Mouse (Mus musculus): ENCODE measurements around the gene Ceacam9.
A peak's percentile ranks its signal among the peaks of the same experiment; 100 is the strongest.

The Ceacam9 gene

GRCm38 (mm10) chr7:16745373-16745772 is 23.6 kb downstream of the Ceacam9 start:
- DNase-seq: no peak

DNA sequence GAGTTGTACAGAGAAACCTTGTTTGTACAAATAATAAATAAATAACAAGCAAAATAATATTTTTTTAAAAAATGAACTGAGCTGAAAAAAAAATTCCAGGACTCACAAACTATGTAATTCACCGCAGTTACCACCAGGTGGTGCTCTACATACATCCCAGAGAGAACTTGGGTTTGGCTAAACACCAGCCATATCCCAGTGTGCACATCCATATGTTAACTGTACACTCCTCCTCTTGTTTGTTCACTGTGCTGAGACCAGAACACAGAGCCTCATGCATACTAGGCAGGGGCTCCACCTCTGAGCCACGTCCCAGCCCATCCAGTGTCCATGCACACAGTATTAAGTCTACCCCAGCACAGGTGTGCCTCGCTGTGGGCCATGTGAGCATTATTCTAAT is 24.4 kb downstream of the Ceacam9 start:
- peak; percentile 33 to 74 for DNase-seq

DNA sequence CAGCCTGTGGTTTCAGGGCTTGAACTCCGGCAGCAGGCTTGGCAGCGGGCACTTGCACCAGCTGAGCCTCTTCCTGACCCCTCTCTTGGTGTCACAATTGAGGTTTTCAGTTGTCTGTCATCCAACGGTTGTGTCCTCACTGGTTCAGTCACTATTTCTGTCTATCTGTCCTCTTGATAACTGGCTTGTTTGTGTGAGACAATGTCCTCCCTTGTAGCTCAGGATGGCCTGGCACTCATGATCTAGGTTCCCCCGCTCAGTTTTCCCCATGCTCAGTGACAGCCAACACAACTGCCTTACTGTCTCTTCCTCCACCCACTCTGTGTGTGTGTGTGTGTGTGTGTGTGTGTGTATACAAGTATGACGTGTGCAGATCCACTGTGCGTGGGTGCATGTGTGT is 25.9 kb downstream of the Ceacam9 start:
- no peak for DNase-seq

DNA sequence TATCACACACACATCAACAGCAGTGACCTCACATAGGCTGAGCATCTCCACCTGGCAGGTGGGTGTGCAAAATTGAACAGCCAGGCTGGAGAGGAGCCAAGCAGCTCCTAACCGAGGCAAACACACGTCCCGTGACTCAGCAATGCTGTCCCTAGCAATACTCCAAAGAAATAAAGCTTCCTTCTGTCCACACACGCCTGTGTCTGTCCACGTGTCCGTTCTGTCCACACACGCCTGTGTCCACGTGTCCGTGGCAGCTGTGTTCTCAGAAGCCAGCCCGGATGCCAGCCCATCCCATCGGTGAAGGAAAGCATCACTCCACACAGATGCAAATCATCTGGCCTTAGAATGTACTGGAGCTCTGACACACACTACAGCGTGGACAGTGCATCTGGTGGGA is 30.3 kb downstream of the Ceacam9 start:
- DNase-seq: no peak

- peak; percentile 49 to 63 for DNase-seq
Observed at GRCm38 (mm10) chr7:16755362-16756017, 33.8 kb downstream of the Ceacam9 start.

DNA sequence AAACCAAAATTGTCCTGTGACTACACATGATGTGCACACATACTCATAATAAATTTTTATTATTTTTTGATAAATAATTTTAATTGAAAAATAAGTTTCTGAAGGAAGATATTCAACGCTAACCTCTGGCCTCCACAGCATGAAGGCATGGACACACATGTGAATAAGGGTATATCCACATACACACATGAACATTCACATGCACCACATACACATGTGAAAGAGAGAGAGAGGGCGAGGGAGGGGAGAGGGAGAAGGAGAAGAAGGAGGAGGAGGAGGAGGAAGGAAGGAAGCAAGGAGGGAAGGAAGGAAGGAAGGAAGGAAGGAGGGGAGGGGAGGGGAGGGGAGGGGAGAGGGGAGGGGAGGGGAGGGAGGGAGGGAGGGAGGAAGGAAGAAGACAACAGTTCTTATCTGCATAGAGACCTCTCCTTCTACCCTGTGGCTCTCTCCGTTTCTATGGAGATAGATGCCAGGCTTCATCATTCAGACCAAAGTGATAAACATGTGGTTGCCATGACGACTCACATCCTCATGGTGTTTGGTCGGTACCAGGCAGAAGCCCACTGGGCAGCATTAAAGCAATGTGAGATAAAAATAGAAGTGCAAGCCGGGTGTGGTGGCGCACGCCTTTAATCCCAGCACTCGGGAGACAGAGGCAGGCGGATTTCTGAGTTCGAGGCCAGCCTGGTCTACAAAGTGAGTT is 37.3 kb downstream of the Ceacam9 start:
- DNase-seq: no peak

DNA sequence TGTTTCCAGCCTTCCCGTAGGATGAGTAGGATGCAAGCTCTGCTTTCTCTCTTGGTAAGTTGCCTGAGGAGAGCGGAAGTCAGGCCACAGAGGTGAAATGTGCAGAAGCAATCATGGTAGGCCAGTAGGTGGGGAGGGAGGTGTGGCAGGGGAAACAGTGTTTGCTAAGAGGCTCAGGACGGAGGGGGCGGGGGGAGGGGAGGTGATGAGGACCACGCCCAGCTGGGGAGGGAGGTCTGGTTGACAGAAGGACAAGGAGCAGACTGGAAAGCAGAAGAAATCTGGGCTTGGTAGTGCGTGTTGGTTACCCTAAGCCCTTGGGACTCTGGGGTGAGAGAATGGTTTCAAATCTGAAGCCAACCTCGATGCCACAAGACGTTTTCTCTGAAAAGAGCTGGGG is 38.6 kb downstream of the Ceacam9 start:
- peak; percentile 57 to 75 for DNase-seq

GRCm38 (mm10) chr7:16761005-16761481 is 39.3 kb downstream of the Ceacam9 start:
- peak; percentile 62 to 82 for DNase-seq

DNA sequence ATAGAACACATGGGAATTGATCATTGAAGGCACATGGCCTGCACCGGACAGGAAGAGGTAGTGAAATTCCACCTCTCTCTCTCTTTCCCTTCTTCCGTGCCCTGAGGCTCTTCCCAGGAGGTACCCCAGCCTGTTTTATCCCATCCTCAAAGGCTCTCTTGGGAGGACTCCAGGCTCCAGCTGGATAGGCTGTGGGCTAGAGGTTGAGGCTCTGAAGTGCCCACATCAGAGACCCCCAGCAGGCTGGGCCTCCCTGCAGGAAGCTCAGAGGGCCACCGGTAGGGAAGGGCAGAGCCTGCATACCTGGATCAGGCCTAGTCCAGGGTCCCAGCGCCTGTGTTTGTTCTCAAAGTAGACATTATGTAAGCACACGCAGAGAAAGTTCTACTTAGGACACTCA is 39.9 kb downstream of the Ceacam9 start:
- no peak for DNase-seq

GRCm38 (mm10) chr7:16763463-16764218 is 41.9 kb downstream of the Ceacam9 start:
- DNase-seq: no peak

DNA sequence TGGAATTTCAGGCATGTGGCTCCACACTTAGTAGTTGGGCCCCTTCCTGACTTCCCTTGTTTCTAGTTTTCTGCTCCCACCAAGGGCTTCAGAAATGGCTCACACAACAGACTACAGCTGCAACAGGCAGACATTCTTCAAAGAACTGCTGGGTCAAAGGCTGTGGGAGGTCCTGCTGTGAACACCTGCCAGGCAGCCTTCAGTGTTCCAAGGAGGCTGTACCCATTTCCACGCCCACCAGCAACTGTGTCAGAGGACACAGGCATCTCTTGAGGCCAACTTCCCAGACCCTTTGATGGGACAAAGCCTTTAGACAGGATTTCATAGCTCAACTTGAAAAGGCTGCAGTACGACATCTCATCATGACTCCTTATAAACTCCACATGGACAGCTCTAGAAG is 44.7 kb downstream of the Ceacam9 start:
- DNase-seq: no peak
